23 mouse cellular contexts compared by ENCODE assay signal in the genomic region with DNA sequence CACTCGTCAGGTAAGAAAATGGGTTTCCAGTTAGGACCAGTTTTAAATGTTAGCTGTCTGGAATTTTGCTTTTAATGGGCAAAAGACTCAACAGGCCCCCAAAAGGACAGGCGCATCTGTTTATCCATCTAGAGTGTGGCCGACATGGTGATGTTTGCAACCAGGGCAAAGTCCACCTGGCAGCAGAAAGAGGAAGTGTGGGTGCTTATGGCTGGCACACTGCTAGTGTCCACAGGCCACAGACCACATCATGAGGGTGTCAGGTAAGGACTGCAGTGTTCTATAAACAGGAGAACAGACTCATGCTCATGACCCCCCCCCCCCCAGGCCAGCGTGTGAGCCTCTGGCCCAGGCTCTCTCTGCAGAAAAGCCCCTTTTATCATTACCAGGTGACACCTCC. TPM values are rescaled to one million over a fixed set of nuclear protein-coding genes. Genes with fewer than 3 reads are reported as not detected.
DNase-seq lines count a peak whose midpoint lies in the region; ATAC-seq and TF ChIP-seq lines count a peak whose summit lies in the region.
"Had no signal": no experiment of that assay in that cellular context is flagged by ENCODE, and none has a peak within 500 bp of the region (broad histone marks: within the 10 kb centered on the region; RNA-seq: fewer than 3 reads in every experiment).

No protein-coding gene starts in this region.

- ATAC-seq in kidney, embryonic 15.5 days (replicated peaks; ENCODE audit: low FRiP score), result no peak
- ATAC-seq in kidney, postnatal 0 days (replicated peaks; ENCODE audit: low FRiP score, low read depth), result peak; percentile 42; the same call in 1 of the 2 replicates
- peak; percentile 43; the same call in 1 of the 2 replicates for ATAC-seq in liver, embryonic 15.5 days (ENCODE audit: insufficient read depth)
- ATAC-seq in stomach, postnatal 0 days (ENCODE audit: low FRiP score, low TSS enrichment), result peak; percentile 87
- no peak for ATAC-seq in inflammation-experienced regulatory T-cells, adult 6 months

- 50% methylated on average over 4 of the region's 4 CpGs for WGBS in kidney, adult 2 months
- WGBS in kidney, embryonic 15.5 days, result 73% methylated on average over 4 of the region's 4 CpGs
- 68% methylated on average over 4 of the region's 4 CpGs for WGBS in kidney, postnatal 0 days
- WGBS in liver, embryonic 15.5 days (ENCODE audit: insufficient replicate concordance), result 56% methylated on average over 4 of the region's 4 CpGs
- 55% methylated on average over 4 of the region's 4 CpGs for WGBS in stomach, postnatal 0 days

- DNase-seq in kidney, adult 2 months, result peak; percentile 84
- DNase-seq in kidney, postnatal 0 days (ENCODE audit: low spot score), result no peak
- DNase-seq in stomach, postnatal 0 days (ENCODE audit: low spot score), result peak; percentile 87
- no peak for DNase-seq in heart, adult 8-10 months (ENCODE audit: low spot score)
- DNase-seq in layer of hippocampus, postnatal 25 days (ENCODE audit: extremely low spot score in 1 of 2, low spot score in 1 of 2), result no peak
- DNase-seq: adrenal gland, postnatal 10 days; B cell, adult 2 months; cerebellum, adult 9-11 months; gastrocnemius, postnatal 36 days; lung, embryonic 14.5 days; right cerebral cortex, postnatal 25 days; thymus, postnatal 25 days had no signal

- no peak overlapping the region for H3K4me3 ChIP-seq in kidney, adult 2 months (ENCODE audit: insufficient read depth, low read depth, low read length)
- H3K4me3 ChIP-seq in kidney, embryonic 15.5 days (replicated peaks), result no peak overlapping the region
- H3K4me3 ChIP-seq in kidney, postnatal 0 days (replicated peaks; ENCODE audit: low read depth, low read length), result no peak overlapping the region
- no peak overlapping the region for H3K4me3 ChIP-seq in liver, embryonic 15.5 days (replicated peaks)
- no peak overlapping the region for H3K4me3 ChIP-seq in stomach, postnatal 0 days (ENCODE audit: low read depth, low read length)
- H3K4me3 ChIP-seq: embryonic facial prominence, embryonic 10.5 days; heart, embryonic 13.5 days; hindbrain, embryonic 12.5 days had no signal

- H3K9me3 ChIP-seq in kidney, embryonic 15.5 days (replicated peaks), result no peaks in the 10 kb centered on the region
- H3K9me3 ChIP-seq in kidney, postnatal 0 days (replicated peaks; ENCODE audit: low read length), result no peaks in the 10 kb centered on the region
- no peaks in the 10 kb centered on the region for H3K9me3 ChIP-seq in liver, embryonic 15.5 days (replicated peaks)
- no peaks in the 10 kb centered on the region for H3K9me3 ChIP-seq in stomach, postnatal 0 days (ENCODE audit: control insufficient read depth, low read length)
- H3K9me3 ChIP-seq: embryonic facial prominence, embryonic 10.5 days; heart, embryonic 13.5 days; hindbrain, embryonic 12.5 days had no signal

- no peaks in the 10 kb centered on the region for H3K27me3 ChIP-seq in kidney, adult 2 months (replicated peaks; ENCODE audit: control insufficient read depth, insufficient read depth, low read length)
- no peaks in the 10 kb centered on the region for H3K27me3 ChIP-seq in kidney, embryonic 15.5 days
- no peaks in the 10 kb centered on the region for H3K27me3 ChIP-seq in kidney, postnatal 0 days (ENCODE audit: insufficient read depth, low read length)
- peaks cover 16% of the 10 kb centered on the region; the same call in 1 of the 2 replicates for H3K27me3 ChIP-seq in liver, embryonic 15.5 days
- no peaks in the 10 kb centered on the region for H3K27me3 ChIP-seq in stomach, postnatal 0 days (ENCODE audit: control insufficient read depth, insufficient read depth, low read length)
- H3K27me3 ChIP-seq: hindbrain, embryonic 12.5 days had no signal

- no peak for TF ChIP-seq POLR2A in kidney, adult 2 months (IDR thresholded peaks at IDR 0.05; ENCODE audit: low read depth, low read length)

- TF ChIP-seq EP300 in stomach, postnatal 0 days (optimal IDR thresholded peaks at IDR 0.05), result no peak

- H3K4me1 ChIP-seq in kidney, adult 2 months (ENCODE audit: control insufficient read depth, insufficient read depth, low read length), result peaks cover 12% of the 10 kb centered on the region
- peaks cover 15% of the 10 kb centered on the region for H3K4me1 ChIP-seq in kidney, embryonic 15.5 days
- no peaks in the 10 kb centered on the region for H3K4me1 ChIP-seq in kidney, postnatal 0 days (replicated peaks; ENCODE audit: insufficient read depth, low read length)
- H3K4me1 ChIP-seq in liver, embryonic 15.5 days (replicated peaks), result peaks cover 10% of the 10 kb centered on the region
- no peaks in the 10 kb centered on the region for H3K4me1 ChIP-seq in stomach, postnatal 0 days (replicated peaks; ENCODE audit: control insufficient read depth, insufficient read depth)
- H3K4me1 ChIP-seq: hindbrain, embryonic 12.5 days had no signal

- no peaks in the 10 kb centered on the region for H3K36me3 ChIP-seq in kidney, adult 2 months (ENCODE audit: control insufficient read depth, insufficient read depth, low read length)
- no peaks in the 10 kb centered on the region for H3K36me3 ChIP-seq in kidney, embryonic 15.5 days
- no peaks in the 10 kb centered on the region for H3K36me3 ChIP-seq in kidney, postnatal 0 days (ENCODE audit: insufficient read depth, low read length)
- H3K36me3 ChIP-seq in liver, embryonic 15.5 days (replicated peaks), result no peaks in the 10 kb centered on the region
- H3K36me3 ChIP-seq in stomach, postnatal 0 days (ENCODE audit: control insufficient read depth, insufficient read depth, low read length), result no peaks in the 10 kb centered on the region
- H3K36me3 ChIP-seq: embryonic facial prominence, embryonic 10.5 days; heart, embryonic 13.5 days; hindbrain, embryonic 12.5 days had no signal

- peak overlapping the region; percentile 33; the same call in 1 of the 2 replicates for H3K27ac ChIP-seq in kidney, adult 2 months (ENCODE audit: insufficient read depth, low read depth, low read length)
- H3K27ac ChIP-seq in kidney, embryonic 15.5 days, result no peak overlapping the region
- no peak overlapping the region for H3K27ac ChIP-seq in kidney, postnatal 0 days
- 0 out of 2 replicates have a peak overlapping the region, but pooled peaks have one; percentile 29 for H3K27ac ChIP-seq in liver, embryonic 15.5 days (replicated peaks)
- peak overlapping the region; percentile 30; the same call in 1 of the 2 replicates for H3K27ac ChIP-seq in stomach, postnatal 0 days (replicated peaks)
- H3K27ac ChIP-seq: embryonic facial prominence, embryonic 10.5 days; heart, embryonic 13.5 days; hindbrain, embryonic 12.5 days had no signal

- no peak overlapping the region for H3K4me2 ChIP-seq in kidney, embryonic 15.5 days
- no peak overlapping the region for H3K4me2 ChIP-seq in kidney, postnatal 0 days (ENCODE audit: low read length)
- H3K4me2 ChIP-seq in liver, embryonic 15.5 days, result no peak overlapping the region
- H3K4me2 ChIP-seq in stomach, postnatal 0 days (replicated peaks; ENCODE audit: low read depth), result no peak overlapping the region
- H3K4me2 ChIP-seq: heart, embryonic 13.5 days; hindbrain, embryonic 12.5 days; lung, embryonic 14.5 days had no signal

- H3K9ac ChIP-seq in kidney, embryonic 15.5 days, result no peak overlapping the region
- no peak overlapping the region for H3K9ac ChIP-seq in kidney, postnatal 0 days (ENCODE audit: low read depth, low read length)
- H3K9ac ChIP-seq in liver, embryonic 15.5 days, result no peak overlapping the region
- no peak overlapping the region for H3K9ac ChIP-seq in stomach, postnatal 0 days (ENCODE audit: low read length)
- H3K9ac ChIP-seq: heart, embryonic 13.5 days; hindbrain, embryonic 12.5 days; lung, embryonic 14.5 days had no signal

- no peak for TF ChIP-seq CTCF in kidney, adult 2 months (conservative IDR thresholded peaks at IDR 0.05; ENCODE audit: insufficient read depth, insufficient read length, low read depth, low read length)
- no peak for TF ChIP-seq CTCF in kidney, postnatal 0 days (IDR thresholded peaks at IDR 0.05; ENCODE audit: low read depth)
- no peak for TF ChIP-seq CTCF in stomach, postnatal 0 days (IDR thresholded peaks at IDR 0.05; ENCODE audit: low read depth)

RNA-seq across cellular contexts. Expression of gene Dio1, which starts 4.1 kb away (rescaled TPM):
- polyA plus RNA-seq in kidney, adult 2 months (2012; rRNA removed), result 70.0 and 72.9 TPM in 2 replicates
- 0.21 and 0.32 TPM in 2 replicates for polyA plus RNA-seq in kidney, embryonic 15.5 days (2015; fragmentation: Nextera tagmentation; extraction: Ambion mirVana)
- polyA plus RNA-seq in kidney, postnatal 0 days (2015; fragmentation: Nextera tagmentation; extraction: Ambion mirVana), result 2.3 and 3.1 TPM in 2 replicates
- 0.07 TPM in 1 of 2 replicates, not detected in the other for polyA plus RNA-seq in liver, embryonic 15.5 days (2015; fragmentation: Nextera tagmentation; extraction: Ambion mirVana)
- polyA plus RNA-seq in stomach, postnatal 0 days (2015; fragmentation: Nextera tagmentation; extraction: Ambion mirVana), result 0.87 and 0.93 TPM in 2 replicates
- not detected for total RNA-seq in heart, adult 8-10 months (2022)
- polyA plus RNA-seq in inflammation-experienced regulatory T-cells, adult 6 months (2017; shearing (Covaris generic)), result not detected
- not detected for total RNA-seq in layer of hippocampus, postnatal 25 days (2021)
- total RNA-seq: ES-E14; gastrocnemius, postnatal 36 days; layer of hippocampus, adult 8-10 months; left cerebral cortex, postnatal 14 days; megakaryocyte-erythroid progenitor cell, adult 5-6 weeks; neutrophil, adult 5-6 weeks had no signal
- polyA plus RNA-seq: embryonic facial prominence, embryonic 10.5 days; heart, embryonic 13.5 days; hindbrain, embryonic 12.5 days; lung, embryonic 14.5 days had no signal

RNA-seq across cellular contexts. Expression of gene Yipf1, which starts 11.3 kb away (rescaled TPM):
- 55.7 and 67.6 TPM in 2 replicates for polyA plus RNA-seq in kidney, adult 2 months (2012; rRNA removed)
- 51.6 and 54.7 TPM in 2 replicates for polyA plus RNA-seq in kidney, embryonic 15.5 days (2015; fragmentation: Nextera tagmentation; extraction: Ambion mirVana)
- polyA plus RNA-seq in kidney, postnatal 0 days (2015; fragmentation: Nextera tagmentation; extraction: Ambion mirVana), result 67.5 and 68.8 TPM in 2 replicates
- polyA plus RNA-seq in liver, embryonic 15.5 days (2015; fragmentation: Nextera tagmentation; extraction: Ambion mirVana), result 23.8 and 24.8 TPM in 2 replicates
- polyA plus RNA-seq in stomach, postnatal 0 days (2015; fragmentation: Nextera tagmentation; extraction: Ambion mirVana), result 67.9 and 68.8 TPM in 2 replicates
- total RNA-seq in heart, adult 8-10 months (2022), result 10 to 100 TPM; 16.6 to 20.3 (median 18.0) TPM
- polyA plus RNA-seq in inflammation-experienced regulatory T-cells, adult 6 months (2017; shearing (Covaris generic)), result 100 to 1,000 TPM in 2 of 3 experiments, 10 to 100 TPM in 1; 84.1 to 102 (median 101) TPM
- total RNA-seq in layer of hippocampus, postnatal 25 days (2021), result 10 to 100 TPM; 52.4 to 55.0 TPM

RNA-seq across cellular contexts. Expression of gene Hspb11, which starts 49.4 kb away (rescaled TPM):
- 4.2 and 7.1 TPM in 2 replicates for polyA plus RNA-seq in kidney, adult 2 months (2012; rRNA removed)
- polyA plus RNA-seq in kidney, embryonic 15.5 days (2015; fragmentation: Nextera tagmentation; extraction: Ambion mirVana), result 40.4 and 40.8 TPM in 2 replicates
- polyA plus RNA-seq in kidney, postnatal 0 days (2015; fragmentation: Nextera tagmentation; extraction: Ambion mirVana), result 53.7 and 56.7 TPM in 2 replicates
- polyA plus RNA-seq in liver, embryonic 15.5 days (2015; fragmentation: Nextera tagmentation; extraction: Ambion mirVana), result 5.8 and 6.9 TPM in 2 replicates
- polyA plus RNA-seq in stomach, postnatal 0 days (2015; fragmentation: Nextera tagmentation; extraction: Ambion mirVana), result 32.7 and 33.0 TPM in 2 replicates
- total RNA-seq in heart, adult 8-10 months (2022), result 10 to 100 TPM; 10.1 to 12.3 (median 10.2) TPM
- polyA plus RNA-seq in inflammation-experienced regulatory T-cells, adult 6 months (2017; shearing (Covaris generic)), result 10 to 100 TPM; 25.5 to 30.0 (median 25.5) TPM
- 10 to 100 TPM; 24.0 to 25.9 TPM for total RNA-seq in layer of hippocampus, postnatal 25 days (2021)

RNA-seq across cellular contexts. Expression of gene Lrrc42, which starts 49.5 kb away (rescaled TPM):
- 10.5 and 11.7 TPM in 2 replicates for polyA plus RNA-seq in kidney, adult 2 months (2012; rRNA removed)
- polyA plus RNA-seq in kidney, embryonic 15.5 days (2015; fragmentation: Nextera tagmentation; extraction: Ambion mirVana), result 97.1 and 99.9 TPM in 2 replicates
- polyA plus RNA-seq in kidney, postnatal 0 days (2015; fragmentation: Nextera tagmentation; extraction: Ambion mirVana), result 72.2 and 80.1 TPM in 2 replicates
- 13.7 and 14.3 TPM in 2 replicates for polyA plus RNA-seq in liver, embryonic 15.5 days (2015; fragmentation: Nextera tagmentation; extraction: Ambion mirVana)
- polyA plus RNA-seq in stomach, postnatal 0 days (2015; fragmentation: Nextera tagmentation; extraction: Ambion mirVana), result 28.1 and 29.3 TPM in 2 replicates
- 10 to 100 TPM in 2 of 4 experiments, 1 to 10 TPM in 2; 8.5 to 11.0 (median 10.2) TPM for total RNA-seq in heart, adult 8-10 months (2022)
- polyA plus RNA-seq in inflammation-experienced regulatory T-cells, adult 6 months (2017; shearing (Covaris generic)), result 10 to 100 TPM; 18.8 to 25.8 (median 24.0) TPM
- 10 to 100 TPM; 33.2 to 40.4 TPM for total RNA-seq in layer of hippocampus, postnatal 25 days (2021)

Comparison
In these comparisons a context has a peak if more than half of its experiments do, and no peak if none do; other contexts are left out.
1. DNase-seq: peak in kidney, adult 2 months (single experiment) and stomach, postnatal 0 days (single experiment); none in kidney, postnatal 0 days (single experiment), heart, adult 8-10 months (single experiment) and layer of hippocampus, postnatal 25 days (0 of 2).
2. H3K27ac ChIP-seq: peak in kidney, adult 2 months (single experiment), liver, embryonic 15.5 days (single experiment) and stomach, postnatal 0 days (single experiment); none in kidney, embryonic 15.5 days (single experiment) and kidney, postnatal 0 days (single experiment).
3. ATAC-seq: peak in kidney, postnatal 0 days (single experiment), liver, embryonic 15.5 days (single experiment) and stomach, postnatal 0 days (single experiment); none in kidney, embryonic 15.5 days (single experiment) and inflammation-experienced regulatory T-cells, adult 6 months (single experiment).
4. RNA of gene Dio1, which starts 4.1 kb away (polyA plus RNA-seq): 70.0 to 72.9 TPM in kidney, adult 2 months; 2.3 to 3.1 TPM in kidney, postnatal 0 days, 0.87 to 0.93 TPM in stomach, postnatal 0 days, 0.21 to 0.32 TPM in kidney, embryonic 15.5 days, 0.07 TPM in liver, embryonic 15.5 days and not detected in inflammation-experienced regulatory T-cells, adult 6 months; every median in the first group is over 10 times any median in the second.